Mouse (Mus musculus): ENCODE results near the gene Hdlbp. TPM values are rescaled to one million over a fixed set of nuclear protein-coding genes. Genes with fewer than 3 reads are reported as not detected.
"Not testable (repeated sequence)": the region's sequence is repeated elsewhere in the genome, so short reads cannot be mapped to it uniquely, and the experiment has no call there.

The Hdlbp gene
- 122 TPM in 1 of 2 replicates, not detected in the other for polyA plus RNA-seq (2012; ENCODE audit: insufficient read depth, insufficient read length, low replicate concordance, missing spikeins)

DNA sequence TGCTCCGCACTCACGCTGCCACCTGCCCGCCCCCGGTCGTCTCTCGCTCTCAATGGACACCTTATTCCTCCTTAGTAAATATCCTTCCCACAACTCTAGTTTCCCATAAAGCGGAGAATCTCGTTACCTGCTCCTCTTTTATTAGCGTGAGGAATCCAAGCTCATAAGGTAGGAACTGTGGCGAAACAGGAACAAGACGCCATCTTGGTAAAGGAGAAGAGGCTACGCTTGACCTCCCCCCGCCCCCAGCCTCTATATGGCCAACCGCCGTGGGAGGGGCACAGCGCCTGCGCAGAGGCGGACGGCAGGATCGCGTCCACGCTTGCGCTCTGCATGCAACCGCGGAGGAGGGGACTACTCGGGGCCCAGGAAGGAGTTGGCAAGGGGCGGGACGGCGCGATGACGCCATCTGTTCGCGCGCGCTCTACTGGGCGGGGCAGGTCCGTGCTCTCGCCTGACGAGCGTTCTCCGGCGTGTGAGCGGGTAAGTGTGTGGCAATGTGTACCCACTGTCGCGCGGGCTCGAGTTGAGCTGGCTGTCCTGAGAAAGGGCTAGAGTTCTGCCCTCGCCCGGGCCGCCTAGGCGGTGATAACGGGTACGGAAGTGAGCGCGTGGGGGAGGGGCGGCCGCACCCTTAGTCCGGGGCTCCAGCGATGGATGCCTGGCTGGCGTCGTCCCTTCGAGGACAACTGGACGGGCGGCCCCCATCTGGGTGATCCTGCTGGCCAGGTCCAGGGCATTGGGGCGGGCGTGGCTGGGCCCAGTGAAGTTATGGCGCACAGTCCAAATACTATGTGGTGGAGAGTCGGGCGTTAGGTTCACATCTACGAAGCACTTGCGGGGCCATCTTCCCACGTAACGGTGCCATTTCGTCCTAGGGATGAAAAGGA is at the start of gene Hdlbp:
Gene Hdlbp, minus strand, starts transcription at position 230 of the 890 bp plus-strand sequence.
- peak within 1 kb of the TSS; percentile 83 for H3K4me3 ChIP-seq (ENCODE audit: insufficient read depth, low read depth, low read length)
- WGBS, result under 1% methylated on average over 74 of the region's 74 CpGs
- no peak for TF ChIP-seq POLR2A (IDR thresholded peaks at IDR 0.05; ENCODE audit: insufficient read depth, low read depth, low read length)
- no peak for TF ChIP-seq CTCF (IDR thresholded peaks at IDR 0.05; ENCODE audit: insufficient read depth, low read depth, low read length)
- H3K4me1 ChIP-seq (ENCODE audit: control insufficient read depth, insufficient read depth, low read length), result no peaks in the 10 kb centered on the region
- H3K27ac ChIP-seq (ENCODE audit: insufficient read depth, low read depth, low read length), result peak within 1 kb of the TSS; percentile 91

DNA sequence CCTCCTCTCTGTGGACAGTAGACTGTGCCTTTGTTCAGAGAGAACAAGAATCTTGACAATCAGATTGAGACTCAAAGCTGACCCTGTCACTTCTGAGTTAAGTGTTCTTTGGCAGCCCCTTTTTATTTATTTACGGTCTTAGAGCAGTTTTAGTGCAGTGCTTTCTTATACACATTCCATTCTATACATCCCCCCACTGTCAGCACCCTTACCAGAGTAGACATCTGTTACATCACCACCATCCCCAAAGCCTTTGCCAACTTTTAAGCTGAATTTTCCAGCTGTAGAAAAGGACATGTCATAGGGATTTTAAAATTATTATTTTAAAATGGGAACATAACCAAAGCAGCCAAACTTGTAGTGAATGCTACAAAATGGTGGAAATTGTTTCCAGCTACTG is 43.7 kb upstream of the Hdlbp start:
- TF ChIP-seq CTCF (IDR thresholded peaks at IDR 0.05; ENCODE audit: insufficient read depth, low read depth, low read length) (no peak), POLR2A (IDR thresholded peaks at IDR 0.05; ENCODE audit: insufficient read depth, low read depth, low read length) (no peak)
- Histone ChIP-seq H3K27ac (ENCODE audit: insufficient read depth, low read depth, low read length) (no peak overlapping the region), H3K4me1 (ENCODE audit: control insufficient read depth, insufficient read depth, low read length) (no peaks in the 10 kb centered on the region), H3K4me3 (ENCODE audit: insufficient read depth, low read depth, low read length) (no peak overlapping the region)
- 83% methylated on average over 1 of the region's 1 CpGs for WGBS

DNA sequence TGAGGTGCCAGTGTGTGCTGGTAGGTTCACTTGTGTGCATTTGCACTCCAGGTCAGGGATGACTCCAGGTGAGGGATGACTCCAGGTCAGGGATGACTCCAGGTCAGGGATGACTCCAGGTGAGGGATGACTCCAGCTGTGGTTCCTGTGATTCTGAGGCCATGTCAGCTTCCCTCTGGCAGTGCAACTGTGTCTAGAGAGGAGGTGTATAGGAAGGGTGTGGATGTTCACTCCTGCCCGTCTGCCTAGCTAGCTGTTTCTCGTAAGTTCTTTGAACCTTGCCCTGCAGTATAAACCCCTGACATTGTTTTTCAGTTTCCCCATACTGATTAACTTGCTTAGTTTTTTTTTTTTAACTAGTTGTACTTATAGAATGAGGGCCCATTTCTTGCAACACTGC is 42.9 kb upstream of the Hdlbp start:
- WGBS, result 91% methylated on average over 2 of the region's 2 CpGs
- Histone ChIP-seq H3K27ac (ENCODE audit: insufficient read depth, low read depth, low read length) (no peak overlapping the region), H3K4me3 (ENCODE audit: insufficient read depth, low read depth, low read length) (no peak overlapping the region), H3K4me1 (ENCODE audit: control insufficient read depth, insufficient read depth, low read length) (no peaks in the 10 kb centered on the region)
- no peak for TF ChIP-seq CTCF (IDR thresholded peaks at IDR 0.05; ENCODE audit: insufficient read depth, low read depth, low read length)
- TF ChIP-seq POLR2A (IDR thresholded peaks at IDR 0.05; ENCODE audit: insufficient read depth, low read depth, low read length), result no peak

DNA sequence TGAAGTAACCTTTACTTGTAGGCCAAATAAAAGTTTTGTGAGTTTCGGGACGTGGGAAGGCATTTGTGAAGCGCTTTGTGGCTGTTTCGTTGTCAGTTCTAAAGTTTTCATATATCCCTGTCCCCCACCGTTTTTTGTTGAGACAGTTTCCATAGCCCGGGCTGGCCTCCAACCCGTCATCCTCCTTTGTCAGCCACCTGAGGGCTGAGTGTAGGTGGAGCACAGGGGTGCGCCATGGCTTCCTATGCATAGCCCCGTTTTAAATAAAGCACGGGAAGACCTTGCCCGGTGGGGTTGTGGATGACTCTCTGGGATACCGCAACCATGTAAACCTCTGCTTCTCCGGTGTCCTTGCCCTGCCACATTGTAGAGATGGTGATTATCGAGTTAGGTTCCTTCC is 34.6 kb upstream of the Hdlbp start:
- TF ChIP-seq POLR2A (IDR thresholded peaks at IDR 0.05; ENCODE audit: insufficient read depth, low read depth, low read length) (no peak), CTCF (IDR thresholded peaks at IDR 0.05; ENCODE audit: insufficient read depth, low read depth, low read length) (no peak)
- WGBS, result 73% methylated on average over 14 of the region's 14 CpGs
- peaks cover 4% of the 10 kb centered on the region for H3K4me1 ChIP-seq (ENCODE audit: control insufficient read depth, insufficient read depth, low read length)
- H3K4me3 ChIP-seq (ENCODE audit: insufficient read depth, low read depth, low read length), result no peak overlapping the region
- no peak overlapping the region for H3K27ac ChIP-seq (ENCODE audit: insufficient read depth, low read depth, low read length)

DNA sequence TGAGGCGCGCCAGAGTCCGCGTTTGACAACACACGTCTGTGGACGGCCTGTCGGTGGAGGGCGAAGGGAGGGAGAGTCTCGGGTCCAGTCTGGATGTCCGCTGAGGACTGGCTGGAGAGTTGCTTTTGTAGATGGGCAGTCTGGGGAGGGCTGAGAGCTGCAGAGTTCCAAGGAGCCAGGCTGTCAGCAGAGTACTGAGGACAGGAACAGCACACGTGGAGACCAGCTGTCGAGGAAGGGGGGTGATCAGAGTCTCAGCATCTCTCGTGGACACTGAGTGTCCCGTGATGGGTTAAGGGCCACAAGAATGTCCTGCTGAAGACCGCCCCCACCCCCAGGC is 33.7 kb upstream of the Hdlbp start:
- Histone ChIP-seq H3K4me1 (ENCODE audit: control insufficient read depth, insufficient read depth, low read length) (peaks cover 4% of the 10 kb centered on the region), H3K27ac (ENCODE audit: insufficient read depth, low read depth, low read length) (no peak overlapping the region), H3K4me3 (ENCODE audit: insufficient read depth, low read depth, low read length) (peak overlapping the region; percentile 72)
- 2% methylated on average over 15 of the region's 15 CpGs for WGBS
- no peak for TF ChIP-seq POLR2A (IDR thresholded peaks at IDR 0.05; ENCODE audit: insufficient read depth, low read depth, low read length)
- TF ChIP-seq CTCF (IDR thresholded peaks at IDR 0.05; ENCODE audit: insufficient read depth, low read depth, low read length), result no peak

DNA sequence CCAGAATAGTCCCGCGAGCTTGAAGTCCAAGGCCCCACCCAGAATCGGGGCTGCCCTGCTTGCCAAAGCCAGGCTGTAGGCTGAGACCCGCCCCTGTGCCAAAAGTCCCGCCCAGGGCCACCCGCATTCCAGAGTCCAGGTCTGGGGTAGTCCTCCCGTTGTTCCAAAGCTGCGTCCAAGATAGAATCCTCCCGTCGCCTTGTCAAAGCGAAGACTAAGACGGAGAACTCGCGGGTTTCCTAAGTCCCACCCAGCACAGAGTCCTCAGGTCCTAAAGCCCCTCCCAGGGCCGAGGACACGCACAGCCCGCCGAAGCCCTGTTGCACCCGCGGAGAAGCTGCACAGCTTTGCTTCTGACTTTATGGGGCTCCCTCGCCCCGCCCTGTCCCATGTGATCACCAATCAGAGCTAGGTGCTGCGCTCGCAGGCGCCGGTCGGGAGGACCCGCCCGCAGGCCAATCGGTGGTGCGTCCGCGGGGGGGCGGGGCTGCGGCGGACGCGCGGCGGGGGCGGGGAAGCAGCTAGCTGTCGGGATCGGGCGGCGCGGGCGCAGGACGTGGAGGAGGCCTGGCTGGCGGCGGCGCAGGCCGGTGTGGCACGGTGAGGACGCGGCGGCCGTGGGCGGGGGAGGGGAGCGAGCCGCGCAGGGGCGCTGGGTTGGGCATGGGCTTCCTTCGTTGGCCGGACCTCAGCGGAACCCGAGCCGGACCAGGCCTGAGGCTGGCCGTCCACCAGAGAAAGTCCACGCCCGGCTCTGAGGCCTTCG is 33.2 kb upstream of the Hdlbp start, which contains the start of gene Farp2:
Gene Farp2, plus strand, starts transcription at position 495 of the 766 bp plus-strand sequence.
- H3K27ac ChIP-seq (ENCODE audit: insufficient read depth, low read depth, low read length), result no peak within 1 kb of the TSS
- 1% methylated on average over 70 of the region's 71 CpGs for WGBS
- TF ChIP-seq CTCF (IDR thresholded peaks at IDR 0.05; ENCODE audit: insufficient read depth, low read depth, low read length) (no peak), POLR2A (IDR thresholded peaks at IDR 0.05; ENCODE audit: insufficient read depth, low read depth, low read length) (no peak)
- H3K4me3 ChIP-seq (ENCODE audit: insufficient read depth, low read depth, low read length), result peak within 1 kb of the TSS; percentile 72
- peaks cover 6% of the 10 kb centered on the region for H3K4me1 ChIP-seq (ENCODE audit: control insufficient read depth, insufficient read depth, low read length)

DNA sequence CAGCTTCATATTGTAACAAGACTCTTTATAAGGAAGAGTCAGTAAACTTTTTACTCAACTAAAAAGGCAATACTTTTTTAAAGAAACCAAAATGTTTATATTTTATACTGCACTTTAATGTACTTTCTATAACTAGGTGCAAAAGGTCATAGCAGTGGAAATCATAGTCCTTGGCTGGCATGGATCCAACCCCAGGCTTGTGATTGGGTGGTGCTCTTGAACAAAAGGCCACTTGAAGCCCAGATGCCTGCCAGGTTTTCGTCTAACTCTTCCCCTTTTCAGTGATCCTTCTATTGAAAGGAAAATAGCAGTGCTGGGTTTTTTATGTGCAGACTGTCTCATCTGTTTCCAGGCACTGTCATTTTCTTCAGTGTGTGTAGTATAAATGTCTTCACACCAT is 30.0 kb upstream of the Hdlbp start:
- H3K27ac ChIP-seq (ENCODE audit: insufficient read depth, low read depth, low read length); H3K4me3 ChIP-seq (ENCODE audit: insufficient read depth, low read depth, low read length); H3K4me1 ChIP-seq (ENCODE audit: control insufficient read depth, insufficient read depth, low read length): not testable (repeated sequence)
- WGBS, result 16% methylated on average over 1 of the region's 1 CpGs

DNA sequence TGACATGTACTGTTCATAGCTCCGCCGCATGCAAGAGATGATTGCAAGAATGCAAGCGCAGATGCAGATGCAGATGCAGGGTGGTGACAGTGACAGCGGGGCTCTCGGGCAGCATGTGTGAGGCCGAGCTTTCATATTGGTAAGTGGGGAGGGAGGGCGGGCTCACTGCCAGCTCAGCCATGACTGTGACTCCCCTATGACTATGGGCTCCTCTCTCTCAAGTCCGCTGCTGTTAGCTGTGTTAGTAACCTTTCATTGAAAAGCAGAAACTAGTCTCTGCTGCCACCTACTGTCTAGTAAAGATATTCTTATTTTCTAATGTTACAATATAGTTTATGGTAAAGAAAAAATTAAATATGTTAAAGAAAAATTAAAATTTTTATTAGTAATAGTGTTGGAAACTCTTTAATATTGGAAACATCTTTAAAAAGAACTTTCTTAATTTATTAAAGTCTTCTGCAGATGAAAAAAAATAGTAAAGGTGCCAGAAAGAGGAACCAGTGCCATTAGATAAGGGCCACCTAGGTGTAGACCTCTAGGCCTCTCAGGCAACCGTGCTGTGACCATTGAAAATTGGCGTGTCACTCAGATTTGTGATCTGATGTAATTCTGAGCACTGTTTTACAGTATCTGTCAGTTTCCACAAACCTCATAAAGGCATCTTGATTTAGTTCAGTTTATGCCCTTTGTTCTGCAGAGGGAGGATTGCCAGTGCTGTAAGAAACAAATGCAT is 28.5 kb upstream of the Hdlbp start:
- Histone ChIP-seq H3K4me1 (ENCODE audit: control insufficient read depth, insufficient read depth, low read length) (peaks cover 3% of the 10 kb centered on the region), H3K27ac (ENCODE audit: insufficient read depth, low read depth, low read length) (no peak overlapping the region), H3K4me3 (ENCODE audit: insufficient read depth, low read depth, low read length) (no peak overlapping the region)
- WGBS, result 43% methylated on average over 10 of the region's 10 CpGs
- TF ChIP-seq POLR2A (IDR thresholded peaks at IDR 0.05; ENCODE audit: insufficient read depth, low read depth, low read length) (no peak), CTCF (IDR thresholded peaks at IDR 0.05; ENCODE audit: insufficient read depth, low read depth, low read length) (no peak)
